Mouse (Mus musculus) lung, postnatal 0 days (tissue): ENCODE results near the gene Serpinf1. TPM values are rescaled to one million over a fixed set of nuclear protein-coding genes. Genes with fewer than 3 reads are reported as not detected.

Source experiments
- ATAC-seq: fragments of 200-750 bp; cut with Nextera tagmentation; 2 replicates; pipeline ENCODE4 v1.8.0; 2017; ENCODE audit warnings: moderate library complexity
- DNase-seq: peaks from one replicate; pipeline ENCODE4 v3.0.0-alpha.2; 2016; ENCODE audit warnings: low spot score
- H3K27ac ChIP-seq: fragments of 300-500 bp; sonication (generic); 2 replicates; pipeline ENCODE4 v1.5.1; 2014; ENCODE audit warnings: antibody characterized with exemption, mild to moderate bottlenecking, low read length, mixed read lengths
- H3K27me3 ChIP-seq: fragments of 300-500 bp; sonication (generic); replicated peaks from 2 replicates; pipeline ENCODE4 v1.6.1; 2014; ENCODE audit warnings: low read length, mixed read lengths; ENCODE audit not compliant: insufficient read depth
- H3K36me3 ChIP-seq: fragments of 300-500 bp; sonication (generic); 2 replicates; pipeline ENCODE4 v1.6.1; 2014; ENCODE audit warnings: low read length, mixed read lengths; ENCODE audit not compliant: insufficient read depth
- H3K4me1 ChIP-seq: fragments of 300-500 bp; sonication (generic); 2 replicates; pipeline ENCODE4 v1.6.1; 2014; ENCODE audit warnings: antibody characterized with exemption, low read depth, low read length, mixed read lengths; ENCODE audit not compliant: insufficient read depth
- H3K4me2 ChIP-seq: fragments of 300-500 bp; sonication (generic); replicated peaks from 2 replicates; pipeline ENCODE4 v1.6.1; 2014; ENCODE audit warnings: low read depth, mild to moderate bottlenecking, low read length, moderate library complexity, mixed read lengths
- H3K4me3 ChIP-seq: fragments of 300-500 bp; sonication (generic); 2 replicates; pipeline ENCODE4 v1.5.1; 2014; ENCODE audit warnings: low read depth, low read length
- H3K9ac ChIP-seq: fragments of 300-500 bp; sonication (generic); replicated peaks from 2 replicates; pipeline ENCODE4 v1.6.1; 2014; ENCODE audit warnings: low read depth, mild to moderate bottlenecking
- H3K9me3 ChIP-seq: fragments of 300-500 bp; sonication (generic); 2 replicates; pipeline ENCODE4 v1.6.1; 2016; ENCODE audit warnings: low read length, mixed read lengths
- CTCF ChIP-seq: IDR thresholded peaks from 2 replicates; pipeline ENCODE4 v1.5.1; 2016; ENCODE audit warnings: antibody characterized with exemption, mild to moderate bottlenecking
- EP300 ChIP-seq: IDR thresholded peaks from 2 replicates; pipeline ENCODE4 v1.6.1; 2016; ENCODE audit warnings: antibody characterized with exemption, mild to moderate bottlenecking, control low read depth
- WGBS: fragments of 180-500 bp; shearing (Covaris S2); extraction: QIAGEN DNeasy Blood & Tissue Kit; methylation state at CpG from one replicate; pipeline ENCODE4 v1.1.7; 2014; 5-methylcytosine and 5-hydroxymethylcytosine counted together
- polyA plus RNA-seq: library from polyadenylated mRNA; unstranded; fragments of >200 nt; fragmentation: Nextera tagmentation; extraction: Ambion mirVana; gene quantifications from 2 replicates; pipeline ENCODE4 v1.2.1, GENCODE M21; 2015

The Serpinf1 gene
- polyA plus RNA-seq, 1 experiment from 2014 or later = 64.2 TPM

- Histone ChIP-seq H3K27ac (no peak overlapping the region), H3K9ac (no peak overlapping the region), H3K36me3 (peaks cover 13% of the 10 kb centered on the region), H3K4me2 (no peak overlapping the region), H3K4me3 (no peak overlapping the region), H3K9me3 (no peaks in the 10 kb centered on the region), H3K27me3 (no peaks in the 10 kb centered on the region), H3K4me1 (peaks cover 1% of the 10 kb centered on the region; the same call in 1 of the 2 replicates)
- ATAC-seq = no peak
- no peak for DNase-seq
- WGBS = 81% methylated on average over 6 of the region's 6 CpGs
- no peak for TF ChIP-seq EP300
- no peak for TF ChIP-seq CTCF
Measured at GRCm38 (mm10) chr11:75465051-75465450, 42.5 kb upstream of the Serpinf1 start.

- TF ChIP-seq EP300 = no peak
- no peak for TF ChIP-seq CTCF
- Histone ChIP-seq H3K4me2 (no peak overlapping the region), H3K9ac (no peak overlapping the region), H3K27me3 (no peaks in the 10 kb centered on the region), H3K36me3 (peaks cover 13% of the 10 kb centered on the region), H3K4me3 (no peak overlapping the region), H3K27ac (no peak overlapping the region), H3K9me3 (no peaks in the 10 kb centered on the region), H3K4me1 (peaks cover 8% of the 10 kb centered on the region; the same call in 1 of the 2 replicates)
- 88% methylated on average over 6 of the region's 6 CpGs for WGBS
- ATAC-seq (no peak), DNase-seq (no peak)
Measured at GRCm38 (mm10) chr11:75464417-75464816, 41.9 kb upstream of the Serpinf1 start.

GRCm38 (mm10) chr11:75463624-75464023, 41.1 kb upstream of the Serpinf1 start:
- Histone ChIP-seq H3K4me3 (no peak overlapping the region), H3K4me2 (peak overlapping the region; percentile 88), H3K27ac (peak overlapping the region; percentile 98), H3K4me1 (peaks cover 11% of the 10 kb centered on the region; the same call in 1 of the 2 replicates), H3K9ac (no peak overlapping the region), H3K36me3 (peaks cover 13% of the 10 kb centered on the region), H3K27me3 (no peaks in the 10 kb centered on the region), H3K9me3 (no peaks in the 10 kb centered on the region)
- WGBS = 43% methylated on average over 4 of the region's 4 CpGs
- DNase-seq (no peak), ATAC-seq (no peak)
- TF ChIP-seq CTCF (no peak), EP300 (no peak)

GRCm38 (mm10) chr11:75462865-75463336, 40.4 kb upstream of the Serpinf1 start:
- peak; percentile 41 for ATAC-seq
- peak; percentile 96 for DNase-seq
- H3K4me3 ChIP-seq = peak overlapping the region; percentile 98
- H3K27ac ChIP-seq = peak overlapping the region; percentile 98
- peaks cover 11% of the 10 kb centered on the region; the same call in 1 of the 2 replicates for H3K4me1 ChIP-seq
- H3K36me3 ChIP-seq = peaks cover 13% of the 10 kb centered on the region
- H3K4me2 ChIP-seq = peak overlapping the region; percentile 88
- WGBS = 1% methylated on average over 9 of the region's 9 CpGs
- H3K9ac ChIP-seq = peak overlapping the region; percentile 99; the same call in 1 of the 2 replicates
- peak; percentile 92 for TF ChIP-seq EP300
- no peak for TF ChIP-seq CTCF
- no peaks in the 10 kb centered on the region for H3K27me3 ChIP-seq
- H3K9me3 ChIP-seq = no peaks in the 10 kb centered on the region

GRCm38 (mm10) chr11:75462253-75462783, 39.8 kb upstream of the Serpinf1 start:
- TF ChIP-seq EP300 (no peak), CTCF (no peak)
- H3K4me3 ChIP-seq = peak overlapping the region; percentile 98
- peak overlapping the region; percentile 98 for H3K27ac ChIP-seq
- peaks cover 13% of the 10 kb centered on the region for H3K36me3 ChIP-seq
- H3K9me3 ChIP-seq = no peaks in the 10 kb centered on the region
- peak overlapping the region; percentile 88 for H3K4me2 ChIP-seq
- H3K9ac ChIP-seq = peak overlapping the region; percentile 99
- H3K4me1 ChIP-seq = peaks cover 11% of the 10 kb centered on the region; the same call in 1 of the 2 replicates
- ATAC-seq (peak; percentile 32), DNase-seq (peak; percentile 93)
- H3K27me3 ChIP-seq = no peaks in the 10 kb centered on the region
- 4% methylated on average over 10 of the region's 16 CpGs for WGBS

- DNase-seq (no peak), ATAC-seq (no peak)
- WGBS = 0% methylated on average over 20 of the region's 30 CpGs
- Histone ChIP-seq H3K4me2 (peak overlapping the region; percentile 88), H3K27me3 (no peaks in the 10 kb centered on the region), H3K9ac (peak overlapping the region; percentile 99), H3K4me1 (peaks cover 11% of the 10 kb centered on the region; the same call in 1 of the 2 replicates), H3K27ac (peak overlapping the region; percentile 98), H3K36me3 (peaks cover 13% of the 10 kb centered on the region), H3K4me3 (peak overlapping the region; percentile 98), H3K9me3 (no peaks in the 10 kb centered on the region)
- TF ChIP-seq CTCF = no peak
- TF ChIP-seq EP300 = no peak
Measured at GRCm38 (mm10) chr11:75461743-75462252, 39.3 kb upstream of the Serpinf1 start.
